Mouse (Mus musculus) heart, postnatal 0 days (tissue): ENCODE results near the gene Tmem126a.

Source experiments
- CTCF ChIP-seq: IDR thresholded peaks from 2 replicates; pipeline ENCODE4 v1.5.1; 2016; ENCODE audit warnings: antibody characterized with exemption, control low read depth, low read depth
- EP300 ChIP-seq: IDR thresholded peaks from 2 replicates; pipeline ENCODE4 v1.6.1; 2016; ENCODE audit warnings: antibody characterized with exemption, low read depth

- no peak for TF ChIP-seq CTCF
- no peak for TF ChIP-seq EP300
Observed at GRCm38 (mm10) chr7:90432221-90432620, 24.8 kb downstream of the Tmem126a start.
